Mouse (Mus musculus) 3T3-L1 (cell line): ENCODE measurements at regions not wholly inside any gene's neighbourhood (a gene's known extent, or its start where the extent isn't known, plus 50 kb on each side); places are given as distances from the start of the nearest gene placed in this dataset.
"Not testable (repeated sequence)": the region's sequence is repeated elsewhere in the genome, so short reads cannot be mapped to it uniquely, and the experiment has no call there.

ENCODE experiments used
- DNase-seq: peaks from one replicate; pipeline ENCODE4 v3.0.0-alpha.2; 2015; ENCODE audit warnings: low read depth, low spot score

DNA sequence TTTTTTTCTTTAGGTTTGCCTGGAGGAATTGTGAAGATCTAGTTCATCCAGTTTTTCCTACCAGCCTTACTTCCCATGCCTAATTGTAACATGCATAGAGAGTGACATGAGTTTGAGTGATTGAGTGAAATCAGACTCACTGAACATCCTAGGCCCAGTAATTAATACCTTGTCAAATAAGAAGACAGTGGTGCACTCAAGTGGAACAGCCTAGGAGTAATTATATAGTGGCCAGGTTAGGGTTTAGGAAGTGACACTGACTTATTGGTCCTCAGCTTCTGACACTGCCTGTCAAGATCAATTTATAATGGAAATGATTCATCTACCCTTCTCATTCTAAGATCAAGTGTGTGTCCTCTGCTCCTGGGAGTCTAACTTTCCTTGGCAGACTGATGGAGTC lies 250.8 kb downstream of the Tpbg start:
- no peak for DNase-seq

- DNase-seq = no peak
Observed at GRCm38 (mm10) chr9:86095460-86095859, 253.3 kb downstream of the Tpbg start.

DNA sequence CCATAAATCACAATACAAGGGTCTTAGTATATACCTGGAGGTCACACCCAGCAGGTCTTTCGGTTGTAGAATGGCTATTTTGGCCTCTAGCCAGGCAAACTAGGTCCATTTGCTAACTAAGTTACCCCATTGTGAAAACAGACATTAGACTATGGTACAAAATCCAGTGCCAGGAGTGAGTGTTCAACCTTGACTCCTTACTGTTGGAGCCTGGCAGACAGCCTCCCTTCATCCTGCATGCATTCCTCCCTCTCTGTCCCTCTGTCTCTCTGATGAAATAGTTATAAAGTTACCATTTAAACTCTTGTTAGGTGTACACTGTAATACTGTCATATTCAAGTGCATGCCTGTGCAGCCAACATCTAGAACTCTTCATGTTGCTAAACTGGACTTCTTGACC lies 254.1 kb downstream of the Tpbg start:
- no peak for DNase-seq

DNA sequence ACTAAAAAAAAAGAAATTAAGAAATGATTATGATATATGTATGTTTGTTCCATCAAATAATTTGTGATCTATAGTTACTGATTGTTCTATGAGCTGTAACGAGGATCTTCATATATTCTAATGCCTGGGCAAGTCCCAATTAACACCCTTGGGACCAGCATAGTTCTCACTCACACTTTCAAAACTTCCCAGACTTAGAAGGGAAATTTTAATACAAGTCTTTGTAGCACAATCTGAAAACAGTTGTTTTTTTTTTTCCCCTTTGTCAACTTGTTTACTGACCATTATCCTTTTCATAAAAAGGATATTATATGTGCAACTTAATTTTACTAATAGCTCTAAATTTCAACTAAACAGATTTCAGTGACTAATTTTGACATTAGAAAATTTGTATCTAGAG lies 257.1 kb downstream of the Tpbg start:
- DNase-seq = no peak

GRCm38 (mm10) chr9:86101360-86102086 lies 259.3 kb downstream of the Tpbg start:
- no peak for DNase-seq

DNA sequence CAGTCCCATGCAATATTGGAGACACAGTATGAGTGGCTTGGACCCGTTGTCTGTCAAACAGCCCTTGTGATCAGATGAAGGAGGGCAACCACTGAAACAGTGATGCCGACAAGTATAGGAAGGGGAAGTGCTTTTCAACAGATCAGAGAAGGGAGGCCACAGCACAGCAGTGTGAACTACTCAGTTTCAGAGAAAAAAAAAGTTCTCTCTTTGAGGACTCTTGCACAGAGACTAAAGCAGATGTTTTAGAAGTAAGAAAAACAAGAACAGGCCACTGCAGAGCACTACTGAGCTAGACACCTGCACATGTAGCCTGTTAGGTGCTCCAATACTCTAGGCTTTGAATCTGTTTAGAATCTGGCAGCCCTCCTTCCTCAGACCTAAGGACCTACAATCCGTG lies 261.4 kb downstream of the Tpbg start:
- no peak for DNase-seq

GRCm38 (mm10) chr9:86104664-86105063 lies 262.5 kb downstream of the Tpbg start:
- peak; percentile 75 for DNase-seq

DNA sequence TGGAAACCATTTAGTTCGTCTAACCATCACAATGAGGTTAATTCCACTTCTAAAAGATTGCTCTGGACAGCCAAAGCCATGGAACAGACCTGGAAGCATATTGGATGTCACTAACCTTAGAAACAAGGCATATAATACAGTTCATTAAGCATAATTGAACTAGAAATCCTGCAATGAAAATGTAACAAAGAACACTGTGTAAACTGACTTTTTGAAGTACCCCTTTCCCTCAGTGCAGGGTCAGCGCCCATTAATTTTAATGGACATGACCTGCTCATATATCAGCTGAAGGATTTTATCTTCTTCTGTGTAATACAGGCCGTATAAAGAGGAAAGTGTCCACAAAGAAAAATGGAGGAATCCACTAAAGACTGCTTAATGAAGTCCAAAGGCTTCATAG lies 263.7 kb downstream of the Tpbg start:
- DNase-seq = no peak

DNA sequence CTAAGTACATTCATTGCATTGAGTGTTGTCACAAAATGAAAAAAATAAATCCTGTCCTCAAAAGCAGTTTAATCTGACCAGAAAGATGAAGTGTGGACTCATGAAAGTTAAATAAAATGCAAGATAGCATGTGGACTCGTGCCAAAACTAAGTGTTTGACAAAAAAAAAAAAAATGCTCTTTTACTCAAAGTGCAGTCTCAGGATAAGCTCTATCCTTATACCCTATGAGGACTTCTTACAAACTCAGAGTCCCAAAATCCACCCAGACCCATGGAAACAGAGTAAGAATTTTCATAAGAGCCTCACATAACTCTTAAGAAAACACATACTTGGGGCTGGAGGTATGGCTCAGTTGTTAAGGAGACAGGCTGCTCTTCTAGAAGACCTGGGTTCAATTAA lies 267.7 kb downstream of the Tpbg start:
- DNase-seq = no peak

GRCm38 (mm10) chr9:86119370-86119769 lies 277.2 kb downstream of the Tpbg start:
- DNase-seq = no peak

GRCm38 (mm10) chr9:86135617-86136016 lies 293.4 kb downstream of the Tpbg start:
- not testable (repeated sequence) for DNase-seq

DNA sequence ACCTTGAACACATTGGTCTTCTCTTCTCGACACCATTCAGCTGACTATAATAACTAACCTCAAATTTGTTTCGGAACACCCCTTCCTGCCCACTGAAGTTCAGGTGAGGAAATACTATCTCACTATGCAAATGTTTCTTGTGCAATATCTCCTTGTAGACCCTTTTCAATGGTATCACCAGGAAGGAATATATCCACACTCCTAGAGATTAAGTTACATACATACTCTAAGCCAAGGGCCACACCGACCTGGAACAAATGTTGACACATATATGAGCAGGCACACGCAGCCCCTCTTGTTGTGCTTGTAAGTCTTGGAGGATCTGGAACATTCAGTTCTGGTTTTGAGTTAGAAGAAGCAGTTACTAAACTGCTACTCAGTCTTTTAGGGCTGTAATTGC lies 303.7 kb downstream of the Tpbg start:
- DNase-seq = no peak

- DNase-seq = no peak
Observed at GRCm38 (mm10) chr9:86160316-86160715, 304.4 kb downstream of the Ube2cbp start.

GRCm38 (mm10) chr9:86166362-86167067 lies 298.2 kb downstream of the Ube2cbp start:
- no peak for DNase-seq

DNA sequence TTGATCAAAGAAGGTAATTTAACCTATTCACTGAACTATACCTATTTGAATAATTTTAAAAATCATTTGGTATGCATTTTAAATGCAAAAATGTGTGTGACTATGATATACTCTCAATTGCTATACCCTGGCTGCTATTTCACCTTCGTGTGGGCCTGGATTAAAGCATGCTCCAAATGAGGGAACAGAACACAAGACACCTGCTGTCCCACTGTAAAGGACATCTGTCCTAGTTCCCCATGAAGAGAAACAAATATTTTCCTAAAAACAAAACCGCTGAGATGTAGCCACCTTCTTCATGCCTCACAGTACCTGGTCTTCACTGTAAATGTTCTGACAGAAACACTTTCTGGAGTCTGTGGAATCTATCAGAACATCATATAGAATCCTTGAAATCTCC lies 294.0 kb downstream of the Ube2cbp start:
- no peak for DNase-seq

DNA sequence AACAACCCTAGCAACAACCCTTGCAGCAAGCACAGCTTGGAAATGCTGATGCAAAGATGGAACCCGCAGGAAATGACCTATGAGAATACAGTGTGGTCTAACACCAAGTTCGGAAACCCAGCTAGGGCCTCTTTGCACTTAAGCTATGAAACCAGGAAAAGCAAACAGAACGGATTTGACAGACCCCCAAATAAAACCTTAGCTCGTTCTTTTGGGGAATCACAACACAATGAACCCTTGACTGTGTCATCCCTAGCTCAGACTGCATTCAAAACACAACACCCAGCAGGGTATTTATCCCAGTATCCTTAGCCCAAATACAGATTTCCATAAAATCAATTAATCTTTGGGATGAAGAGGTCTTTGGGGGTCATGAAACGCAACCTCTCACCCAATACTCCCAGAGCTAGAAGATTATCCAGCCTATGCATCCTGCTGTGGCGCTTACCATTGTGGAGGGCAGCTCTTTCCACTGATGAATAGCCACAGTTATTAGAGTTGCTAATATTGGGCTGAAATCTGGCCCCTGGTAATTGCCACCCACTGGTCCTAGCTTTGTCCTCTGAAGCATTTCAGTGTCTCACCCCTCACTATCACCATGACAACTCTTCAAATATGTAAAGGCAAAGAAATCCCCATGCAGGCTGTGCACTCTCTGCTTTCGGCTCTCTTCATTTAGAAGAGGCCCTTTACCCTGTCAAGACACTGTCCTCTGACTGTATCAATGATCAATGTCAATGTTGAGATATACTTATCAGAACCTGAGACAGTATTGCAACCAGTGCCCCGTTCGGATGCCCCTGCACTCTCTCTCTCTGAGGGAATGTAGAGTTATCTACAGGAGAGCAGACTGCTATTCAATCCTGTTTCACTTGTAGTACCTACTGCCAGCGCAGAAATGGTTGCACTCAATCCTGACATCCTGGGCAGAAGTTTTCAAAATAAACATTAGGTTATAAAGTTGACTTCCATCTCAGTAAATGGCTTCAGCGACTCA lies 277.7 kb downstream of the Ube2cbp start:
- no peak for DNase-seq

DNA sequence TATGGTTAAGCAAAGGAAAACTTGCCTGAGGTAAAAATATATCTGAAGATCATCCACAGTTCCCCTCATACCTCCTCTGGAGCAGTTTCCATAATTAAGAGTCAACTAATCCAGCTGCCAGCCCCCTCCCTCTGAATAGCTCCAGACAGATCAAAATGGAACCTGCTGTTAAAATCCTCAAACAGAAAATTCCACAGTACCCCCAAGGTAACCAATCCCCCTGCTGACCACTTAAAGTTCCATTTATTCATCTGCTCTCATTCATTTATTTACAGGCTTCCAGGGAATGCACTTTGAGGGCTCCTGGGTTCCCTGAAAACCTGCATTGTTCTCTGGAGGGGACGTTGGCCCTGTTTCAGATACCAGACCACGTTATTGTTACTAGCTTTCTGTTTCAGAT lies 275.9 kb downstream of the Ube2cbp start:
- DNase-seq = no peak

DNA sequence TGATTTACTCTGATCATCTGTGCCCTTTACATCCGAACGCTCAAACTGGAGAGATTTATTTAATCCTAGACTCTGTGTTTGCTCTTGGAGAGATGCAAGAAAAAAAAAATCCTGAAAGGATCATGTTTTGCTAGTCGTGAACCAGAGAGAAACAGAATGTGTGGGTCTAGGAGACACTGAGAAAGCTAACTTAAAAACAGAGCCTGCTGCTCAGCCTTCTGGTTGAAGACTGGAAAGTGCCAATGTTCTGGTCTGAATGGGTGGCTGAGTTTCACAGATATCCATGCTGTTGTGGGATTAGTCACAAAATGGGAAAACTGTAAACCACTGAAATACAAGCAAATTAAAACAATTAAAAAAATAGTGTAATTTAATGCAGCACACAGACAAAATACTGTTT lies 259.7 kb downstream of the Ube2cbp start:
- DNase-seq = no peak

GRCm38 (mm10) chr9:86208334-86208925 lies 256.3 kb downstream of the Ube2cbp start:
- no peak for DNase-seq

GRCm38 (mm10) chr9:86211267-86211666 lies 253.5 kb downstream of the Ube2cbp start:
- no peak for DNase-seq

GRCm38 (mm10) chr9:86219669-86220068 lies 245.1 kb downstream of the Ube2cbp start:
- DNase-seq = no peak

DNA sequence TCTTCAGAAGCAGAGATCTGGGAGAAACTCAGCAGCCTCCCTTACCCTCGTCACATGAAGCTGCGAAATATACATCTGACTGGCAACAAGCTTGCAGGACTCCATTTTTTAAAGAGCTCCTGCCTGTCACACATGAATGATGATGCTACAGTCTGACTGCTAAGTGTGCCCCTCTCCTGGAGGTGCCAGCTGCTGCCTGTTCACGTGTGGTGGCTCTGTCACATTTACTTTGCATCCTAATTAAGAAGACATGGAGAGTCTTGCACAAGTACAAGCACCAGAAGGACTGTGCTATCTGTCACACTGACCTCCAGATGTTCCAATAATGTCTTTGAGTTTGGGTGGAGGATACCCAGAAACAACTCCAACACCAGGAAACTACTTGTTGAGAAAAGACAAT lies 240.2 kb downstream of the Ube2cbp start:
- DNase-seq = no peak
